Mouse (Mus musculus): ENCODE measurements around the gene Dctpp1.

Dctpp1 gene

DNA sequence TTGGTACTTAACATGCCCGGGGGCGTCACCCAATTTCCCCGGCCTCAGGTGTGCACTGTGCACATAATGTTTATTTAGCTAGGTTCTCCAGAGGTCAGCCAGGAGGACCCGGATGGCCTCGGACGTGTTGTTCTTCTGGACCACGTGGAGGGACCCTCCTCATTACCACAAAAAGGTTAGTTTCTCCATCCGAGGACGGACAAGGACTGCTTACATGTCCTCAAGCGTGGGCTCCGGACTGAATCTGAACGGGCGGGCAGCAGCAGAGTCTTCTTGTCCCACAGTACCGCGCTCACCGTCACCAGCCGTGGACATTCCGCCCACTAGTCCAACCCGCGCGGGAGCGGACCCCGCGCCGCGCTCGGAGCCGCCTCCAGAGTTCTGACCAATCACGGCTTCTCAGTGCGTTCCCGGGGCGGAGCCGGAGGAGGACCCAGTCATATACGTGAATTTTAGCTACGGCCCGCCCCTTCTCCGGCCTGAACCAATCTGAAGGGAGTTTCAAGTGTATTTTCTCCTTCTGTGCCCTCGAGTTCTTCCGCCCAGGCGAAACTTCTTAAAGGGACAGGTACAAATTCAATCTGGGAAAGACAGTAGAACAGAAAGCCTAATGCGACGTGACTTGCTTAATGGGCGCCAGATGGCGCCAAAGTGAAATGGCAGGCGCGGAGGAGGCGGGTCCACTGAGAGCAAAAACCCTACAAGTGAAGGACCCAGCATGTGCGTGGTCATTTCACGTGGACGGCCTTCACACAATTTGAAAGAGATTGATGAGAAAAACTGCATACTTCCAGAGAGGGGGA is at the start of gene Dctpp1:
Gene Dctpp1, minus strand, starts transcription at position 401 of the 803 bp plus-strand sequence.
- peak; percentile 99 for DNase-seq

DNA sequence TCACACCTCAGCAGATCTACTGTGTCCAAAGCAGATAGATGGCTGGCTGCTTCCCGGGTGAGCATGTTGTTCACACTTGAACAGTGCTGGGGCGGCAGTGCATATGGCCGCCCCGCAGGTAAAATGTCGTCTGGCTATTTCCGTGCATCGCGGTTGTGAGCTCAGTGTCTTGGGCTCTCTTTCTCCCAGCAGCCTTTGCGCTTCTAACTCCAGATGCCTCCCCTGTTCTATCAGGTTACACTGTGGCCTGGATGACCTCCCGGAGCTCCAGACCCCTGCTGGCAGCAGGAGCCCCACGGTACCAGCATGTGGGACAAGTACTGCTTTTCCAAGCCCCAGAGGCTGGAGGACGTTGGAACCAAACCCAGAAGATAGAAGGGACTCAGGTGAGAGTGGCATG is 49.4 kb upstream of the Dctpp1 start:
- DNase-seq: no peak

DNA sequence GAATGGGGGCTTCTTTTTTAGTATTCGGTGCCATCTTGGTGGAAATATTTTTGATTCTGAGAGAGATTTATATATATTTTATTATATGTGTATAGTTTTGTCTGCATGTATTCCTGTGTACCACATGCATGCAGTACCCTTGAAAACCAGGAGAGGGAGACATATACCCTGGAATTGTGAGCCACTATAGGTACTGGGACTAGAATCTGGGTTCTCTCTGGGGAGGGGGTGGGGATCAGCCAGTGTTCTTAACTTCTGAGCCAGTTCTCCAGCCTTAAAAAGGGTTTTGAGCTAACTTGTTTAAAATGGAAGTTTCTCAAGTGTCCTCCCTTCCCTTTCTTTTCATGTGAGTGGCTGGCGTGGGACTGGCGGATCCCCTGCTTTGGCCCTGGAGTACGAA is 48.4 kb upstream of the Dctpp1 start:
- peak; percentile 69 for DNase-seq

DNA sequence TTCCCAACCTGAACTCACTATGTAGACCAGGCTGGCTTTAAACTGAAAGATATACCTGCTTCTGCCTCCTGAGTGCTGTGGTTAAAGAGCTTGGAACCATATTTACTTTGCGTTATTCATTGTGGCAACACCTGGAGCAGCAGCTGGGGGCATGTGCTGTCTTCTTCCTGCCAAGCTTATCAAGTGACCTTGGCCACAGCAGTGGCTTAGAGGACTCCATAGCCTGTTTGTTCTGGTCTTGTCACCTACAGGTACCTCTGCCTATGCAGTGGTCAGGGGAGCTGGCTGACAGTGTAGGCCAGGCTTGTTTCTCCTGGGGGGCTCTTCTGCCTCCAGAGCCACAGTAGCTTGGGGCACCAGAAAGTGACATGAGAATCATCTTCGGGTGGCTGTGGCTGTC is 47.9 kb upstream of the Dctpp1 start:
- no peak for DNase-seq

DNA sequence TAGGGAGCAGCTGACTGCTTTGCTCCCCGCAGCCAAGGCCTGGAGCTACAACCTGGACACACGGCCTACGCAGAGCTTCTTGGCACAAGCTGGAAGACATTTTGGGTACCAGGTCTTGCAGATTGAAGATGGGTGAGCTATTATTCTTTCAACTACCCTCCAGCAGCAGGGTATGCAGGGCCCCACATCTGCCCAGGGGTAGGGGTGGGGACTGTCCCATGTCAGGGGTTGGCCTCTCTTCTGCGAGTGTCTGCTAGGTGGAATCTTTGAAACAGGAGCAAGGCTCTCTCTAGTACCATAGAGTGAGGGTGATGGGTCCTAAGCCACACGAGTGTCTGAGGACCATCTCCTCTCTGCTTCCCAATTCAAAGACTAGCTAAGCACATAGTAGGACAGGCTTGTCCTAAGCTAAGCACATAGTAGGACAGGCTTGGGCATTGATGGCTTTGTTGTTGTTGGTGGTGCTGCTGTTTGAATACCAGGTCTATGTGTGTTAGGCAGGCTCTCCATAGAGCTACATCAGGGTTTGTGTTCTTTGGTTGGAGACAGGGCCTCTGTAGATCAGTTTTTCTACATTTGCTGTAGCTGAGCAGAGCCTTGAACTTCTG is 37.2 kb upstream of the Dctpp1 start:
- no peak for DNase-seq

DNA sequence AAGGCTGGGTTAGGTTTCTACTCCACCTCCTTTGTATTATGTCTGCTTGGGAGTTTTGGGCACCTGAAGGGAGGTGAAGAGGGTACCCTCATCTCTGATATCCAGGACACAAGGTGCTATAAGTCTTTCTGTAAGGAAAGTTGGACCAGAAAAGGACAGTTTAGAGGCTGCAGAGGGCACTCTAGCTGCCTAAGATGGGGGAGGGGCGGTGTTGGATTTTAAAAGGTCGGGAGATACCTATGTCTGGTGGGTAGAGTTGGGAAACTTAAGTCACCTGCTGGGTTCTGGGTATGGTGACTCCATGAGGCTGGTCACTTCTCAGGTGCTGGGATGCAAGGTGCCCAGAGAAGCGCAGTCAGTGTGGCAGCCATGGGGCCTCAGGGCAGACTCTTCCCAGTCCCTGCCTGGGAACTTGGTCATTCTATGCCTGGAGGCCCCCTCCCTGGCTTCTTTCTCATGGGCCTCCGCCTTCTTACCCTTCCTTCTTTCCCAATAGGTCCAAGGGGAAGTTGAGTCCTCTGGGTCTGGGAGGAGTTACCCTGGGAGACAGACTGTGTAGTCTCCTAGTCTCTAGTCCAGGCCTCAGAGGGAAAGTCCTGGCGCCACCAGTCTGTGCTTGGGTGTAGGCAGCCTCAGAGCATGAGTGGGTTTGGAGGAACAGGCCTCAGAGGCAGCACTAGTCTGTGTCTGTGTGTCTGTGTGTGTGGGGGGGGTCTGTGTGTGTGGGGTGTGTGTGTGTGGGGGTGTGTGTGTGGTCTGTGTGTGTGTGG is 36.5 kb upstream of the Dctpp1 start:
- DNase-seq: no peak

DNA sequence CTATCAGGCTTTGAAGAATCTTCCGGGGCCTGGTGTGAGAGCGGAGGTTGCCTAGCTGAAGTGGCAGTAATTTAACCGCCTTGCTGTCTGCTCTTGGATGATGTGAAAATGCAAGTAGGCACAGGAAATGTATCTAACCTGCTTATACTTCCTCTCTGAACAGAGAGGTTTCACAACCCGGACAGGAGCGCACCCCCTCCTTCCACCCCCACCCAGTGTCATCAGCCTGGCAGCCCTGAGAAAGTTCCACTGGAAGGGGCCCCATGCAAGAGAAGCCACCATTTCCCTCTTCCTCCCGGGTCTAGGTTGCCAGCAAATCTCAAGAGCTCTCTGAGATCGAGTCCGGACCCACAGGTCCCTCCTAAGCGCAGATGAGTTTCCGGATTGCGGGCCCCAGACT is 35.6 kb upstream of the Dctpp1 start, which contains the start of gene Itgal:
Gene Itgal, plus strand, starts transcription at position 163 of the 400 bp plus-strand sequence.
- DNase-seq: no peak

DNA sequence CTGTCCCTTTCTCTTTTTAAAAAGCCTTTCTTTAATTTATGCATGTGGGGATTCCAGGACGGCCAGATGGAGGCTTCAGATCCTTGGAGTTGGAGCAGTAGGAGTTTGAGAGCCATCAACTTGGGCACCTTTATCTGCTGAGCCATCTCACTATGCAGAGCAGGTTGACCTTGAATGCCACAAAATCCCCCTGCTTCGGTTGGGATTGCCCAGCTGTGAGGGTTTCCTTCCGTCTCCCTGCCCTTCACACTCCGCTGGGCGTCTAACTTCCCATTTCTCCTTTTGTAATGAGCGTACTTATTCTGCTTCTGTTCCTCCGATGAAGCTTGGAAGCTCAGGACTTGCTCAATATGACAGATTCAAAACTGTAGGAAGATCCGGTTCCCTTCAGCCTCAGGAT is 29.6 kb upstream of the Dctpp1 start:
- DNase-seq: no peak

DNA sequence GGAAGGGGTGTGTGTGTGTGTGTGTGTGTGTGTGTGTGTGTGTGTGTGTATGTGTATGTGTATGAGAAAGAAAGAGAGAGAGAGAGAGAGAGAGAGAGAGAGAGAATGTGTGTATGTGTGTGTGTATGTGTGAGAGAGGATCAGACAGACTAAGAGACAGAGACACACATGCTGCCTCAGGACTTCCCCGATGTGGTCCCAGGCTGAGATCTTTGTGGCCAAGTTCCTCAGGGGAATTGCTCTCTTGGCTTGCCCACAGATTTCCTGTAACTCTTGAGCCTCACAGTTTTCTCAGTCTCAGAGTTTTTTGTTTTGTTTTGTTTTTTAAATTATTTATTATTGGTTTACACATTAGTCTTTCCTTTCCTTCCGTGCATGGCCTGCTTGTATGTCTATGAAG is 28.8 kb upstream of the Dctpp1 start:
- no peak for DNase-seq

DNA sequence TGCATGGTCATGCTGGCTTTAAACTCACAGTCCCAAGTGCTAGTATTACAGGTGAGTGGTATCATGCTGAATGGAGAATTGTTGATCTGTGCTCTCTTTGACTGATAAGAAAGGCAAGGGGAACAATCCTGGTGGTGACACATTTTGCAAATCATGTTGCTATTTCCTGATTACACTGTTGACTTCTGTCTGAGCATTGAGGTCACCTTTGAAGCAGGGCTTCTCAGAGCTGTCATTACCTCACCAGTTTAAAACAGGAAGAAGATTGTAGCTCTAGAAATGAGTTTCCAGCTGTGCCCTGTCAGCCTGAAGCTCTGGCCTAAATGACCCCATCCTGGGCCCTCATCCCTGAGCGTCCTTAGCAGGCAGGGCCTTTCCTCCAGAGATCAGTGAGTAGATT is 27.4 kb upstream of the Dctpp1 start:
- no peak for DNase-seq

DNA sequence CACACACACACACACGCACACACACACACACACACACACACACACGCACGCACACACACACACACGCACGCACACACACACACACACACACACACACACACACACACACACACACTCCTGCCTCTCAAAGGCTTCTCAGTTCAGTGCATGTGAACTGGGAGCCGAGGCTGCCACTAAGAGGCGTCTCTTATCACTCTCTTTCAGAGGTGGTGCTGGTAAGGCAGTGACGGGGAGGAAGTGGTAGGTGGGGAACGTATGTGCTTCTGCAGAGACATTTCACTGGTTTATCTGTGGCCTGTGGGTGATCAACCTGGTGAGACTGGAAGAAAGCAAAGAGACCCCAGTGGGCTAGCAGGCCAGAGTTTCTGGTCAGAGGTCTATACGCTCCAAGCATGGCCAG is 24.6 kb upstream of the Dctpp1 start:
- DNase-seq: no peak

DNA sequence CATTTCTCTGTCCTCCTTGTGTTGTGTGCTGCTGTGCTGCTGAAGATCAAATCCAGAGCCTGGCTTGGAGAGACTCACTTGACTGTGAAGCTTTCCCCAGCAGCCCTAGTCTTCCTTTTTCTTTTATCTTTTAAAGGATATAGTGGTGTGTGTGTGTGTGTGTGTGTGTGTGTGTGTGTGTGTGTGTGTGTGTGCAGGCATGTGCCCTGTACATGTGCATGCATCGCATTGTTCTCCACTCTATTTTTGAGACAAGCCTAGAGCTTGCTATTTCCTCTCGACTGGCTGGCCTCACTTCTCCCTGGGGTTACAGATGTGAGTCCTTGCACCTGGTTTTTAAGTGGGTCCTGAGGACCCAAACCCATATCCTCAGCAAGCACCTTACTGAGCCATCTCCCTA is 21.7 kb upstream of the Dctpp1 start:
- no peak for DNase-seq

DNA sequence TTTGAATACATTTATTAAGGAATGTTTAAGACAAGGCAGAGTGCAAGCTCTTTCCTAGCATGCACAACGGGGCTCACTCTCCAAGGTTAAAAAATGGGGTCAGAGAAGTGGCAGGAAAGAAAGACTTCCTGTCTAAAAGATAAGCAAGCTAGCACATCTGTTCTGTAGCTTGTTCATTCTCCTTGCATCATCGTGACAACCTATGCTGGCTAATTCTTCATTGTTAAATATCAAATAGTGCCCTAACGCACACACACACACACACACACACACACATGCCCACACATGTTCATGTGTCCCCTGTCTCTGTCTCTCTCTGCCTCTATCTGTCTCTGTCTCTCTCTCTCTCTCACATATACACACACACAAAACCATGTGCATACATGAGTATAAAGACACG is 20.6 kb upstream of the Dctpp1 start:
- no peak for DNase-seq

DNA sequence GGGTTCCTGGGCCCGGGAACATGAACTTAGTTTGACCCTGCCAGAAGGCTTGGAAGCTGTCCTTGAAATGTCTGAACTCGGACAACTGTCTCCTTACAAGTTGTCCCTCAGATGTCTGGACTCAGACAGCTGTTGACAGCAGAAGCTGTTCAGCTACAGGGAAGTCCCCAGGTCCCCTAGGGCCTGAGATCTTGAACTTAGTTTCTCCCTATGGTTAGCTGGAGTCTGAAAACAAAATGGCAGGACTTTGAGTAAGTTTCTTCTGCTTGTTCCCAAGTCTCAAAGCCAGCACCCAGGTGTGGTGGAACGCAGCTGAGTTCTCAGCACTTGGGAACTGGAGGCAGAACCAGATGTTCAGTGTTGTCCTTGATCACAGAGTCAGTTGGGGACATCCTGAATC is 19.6 kb upstream of the Dctpp1 start:
- no peak for DNase-seq

DNA sequence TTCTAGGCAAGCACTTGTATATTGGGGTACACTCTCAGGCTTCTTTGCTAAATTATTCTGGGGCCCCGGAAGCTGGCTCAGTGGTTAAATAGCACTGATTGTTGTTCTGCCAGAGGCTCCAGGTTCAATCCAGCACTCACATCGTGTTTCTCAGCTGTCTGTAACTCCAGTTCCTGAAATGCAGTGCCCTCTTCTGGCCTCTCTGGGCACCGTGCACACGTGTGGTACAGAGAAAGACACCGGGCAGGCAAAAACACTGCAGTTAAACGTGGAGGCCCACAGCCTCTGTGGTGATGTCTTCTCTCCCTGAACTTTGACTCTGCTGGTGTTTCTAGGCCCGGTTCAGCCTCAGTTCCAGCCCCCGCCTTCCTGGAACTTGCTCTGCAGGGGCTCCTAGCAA is 17.8 kb upstream of the Dctpp1 start:
- peak; percentile 20 for DNase-seq

DNA sequence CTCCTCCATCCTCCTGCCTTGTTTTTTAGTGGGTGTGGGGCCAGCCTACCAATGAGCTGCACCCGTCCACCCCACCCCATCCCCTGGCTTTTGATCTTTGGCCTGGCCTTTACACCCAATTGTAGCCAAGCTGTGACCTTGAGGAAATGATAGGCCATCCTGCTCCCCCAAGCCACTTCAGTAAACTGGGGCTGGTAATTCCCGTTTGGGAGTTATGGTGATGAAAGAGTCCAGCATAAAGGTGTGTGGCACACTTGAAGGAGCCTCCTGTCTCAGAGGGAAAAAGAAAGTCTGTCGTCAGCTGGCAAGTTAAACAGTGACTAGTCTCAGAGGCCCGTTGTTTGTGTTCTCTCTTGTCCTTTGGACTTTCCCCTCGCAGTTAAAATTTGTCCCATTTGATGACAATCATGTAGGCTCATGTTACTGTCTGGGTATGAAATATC is 16.0 kb upstream of the Dctpp1 start:
- no peak for DNase-seq

DNA sequence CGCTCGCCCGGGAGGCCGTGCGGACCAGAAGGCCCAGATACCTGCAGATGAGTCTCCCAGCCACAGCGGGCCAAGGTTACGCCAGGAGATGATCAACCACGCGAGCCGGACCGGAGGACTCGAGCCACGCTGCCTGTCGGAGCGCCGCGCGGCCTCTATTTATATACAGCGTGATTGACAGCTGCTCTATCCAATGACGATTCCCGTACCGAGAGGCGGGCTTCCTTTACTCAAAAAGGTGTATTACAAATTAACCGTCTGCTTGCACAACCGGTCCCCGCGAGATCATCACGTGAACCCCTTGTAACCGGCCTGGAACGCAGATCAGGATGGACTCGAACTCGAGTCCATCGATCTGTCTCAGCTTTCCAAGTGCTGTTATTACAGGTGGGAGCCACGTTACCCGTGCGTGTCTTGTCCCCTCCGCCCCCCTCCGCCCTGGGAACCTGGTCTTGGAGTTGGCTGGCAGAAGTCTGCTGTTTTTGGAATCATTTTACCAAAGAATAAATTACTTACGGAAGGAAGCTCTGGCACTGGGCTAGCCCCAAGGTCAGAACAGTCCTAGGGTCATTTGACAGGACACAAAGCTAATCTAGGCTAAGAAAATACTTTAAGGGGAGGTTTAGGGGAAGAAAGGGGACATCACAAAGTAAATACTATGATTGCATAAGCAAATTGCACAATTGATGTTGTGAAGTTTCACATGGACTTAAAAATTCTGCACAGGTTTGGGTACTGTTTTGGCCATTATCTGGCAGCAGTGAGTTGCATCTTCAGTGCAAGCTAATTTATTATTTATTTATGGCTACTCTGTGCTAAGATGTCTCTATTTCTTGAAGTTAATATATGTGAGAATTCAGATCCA is 13.6 kb upstream of the Dctpp1 start, which contains the start of gene Sephs2:
Gene Sephs2, minus strand, starts transcription at position 131 of the 865 bp plus-strand sequence.
- peak; percentile 96 for DNase-seq

DNA sequence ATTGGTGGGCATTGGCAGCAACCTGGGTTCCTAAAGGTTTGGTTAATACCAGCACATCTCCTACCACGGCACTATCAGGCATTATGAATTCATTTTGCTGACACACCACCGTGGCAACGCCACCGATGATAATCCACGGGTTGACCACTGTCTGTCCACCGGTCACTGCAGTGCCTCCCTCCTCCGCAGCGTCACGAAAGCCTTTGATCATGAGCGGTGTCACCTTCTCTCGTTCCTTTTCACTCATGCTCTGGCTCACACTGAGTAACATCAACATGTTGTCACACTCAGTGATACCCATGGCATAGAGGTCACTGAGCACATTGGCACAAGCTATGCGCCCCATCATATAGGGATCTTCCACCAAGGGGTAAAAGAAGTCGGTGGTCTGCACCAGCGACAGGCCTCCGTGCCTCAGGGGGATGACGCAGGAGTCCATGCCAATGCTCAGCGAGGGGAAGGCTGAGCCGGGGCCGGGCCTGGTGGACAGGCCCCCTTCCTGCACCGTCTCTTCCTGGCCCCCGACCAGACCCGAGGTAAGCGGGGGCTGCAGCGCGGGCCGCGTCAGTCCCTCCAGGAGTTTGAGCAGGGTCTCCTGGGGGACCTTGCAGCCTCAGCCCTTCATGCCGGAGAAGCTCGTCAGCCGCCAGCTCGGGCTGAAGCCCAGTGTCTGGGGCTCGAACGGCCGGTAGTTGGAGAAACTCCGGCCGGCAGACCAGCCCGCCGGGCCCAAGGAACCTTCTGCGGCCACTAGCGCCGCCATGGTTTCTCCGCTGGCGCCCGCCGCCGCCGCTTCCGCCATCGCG is 12.8 kb upstream of the Dctpp1 start:
- DNase-seq: no peak

DNA sequence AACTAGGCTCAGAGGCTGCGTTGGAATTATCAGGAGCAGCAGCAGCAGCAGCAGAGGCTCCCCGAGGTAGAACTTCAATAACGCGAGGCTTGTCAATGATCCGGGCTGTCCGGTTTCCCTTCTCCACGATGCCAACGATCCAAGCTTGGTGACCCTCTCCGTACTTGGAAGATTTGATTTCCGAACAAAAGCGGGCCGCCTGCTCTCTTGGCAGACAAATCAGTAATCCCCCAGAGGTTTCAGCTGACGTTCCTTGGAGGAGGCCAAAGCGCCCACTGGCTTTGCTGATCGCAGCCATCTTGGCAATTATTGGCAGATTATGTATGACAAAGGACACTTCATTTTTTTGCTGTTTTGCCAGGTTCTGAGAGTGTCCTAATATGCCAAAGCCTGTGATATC is 12.1 kb upstream of the Dctpp1 start:
- no peak for DNase-seq

DNA sequence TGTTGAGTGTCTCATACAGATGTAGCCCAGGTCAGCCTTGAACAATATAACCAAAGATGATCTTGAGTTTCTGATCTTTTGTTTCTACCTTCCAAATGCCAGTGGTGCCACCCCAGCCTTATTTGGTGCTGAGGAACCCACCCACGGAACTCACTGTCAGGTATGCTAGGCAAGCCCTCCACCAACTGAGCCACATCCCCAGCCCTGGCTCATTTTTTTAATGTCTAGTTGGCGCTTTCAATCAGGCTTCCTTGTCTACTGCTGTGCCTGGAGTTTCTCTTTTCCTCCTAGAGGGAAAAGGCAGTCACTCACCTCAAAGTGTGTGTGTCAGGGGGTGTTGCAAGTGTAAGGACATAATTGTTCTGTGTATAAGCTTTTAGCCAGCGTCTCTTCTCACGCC is 10.6 kb upstream of the Dctpp1 start:
- DNase-seq: no peak

DNA sequence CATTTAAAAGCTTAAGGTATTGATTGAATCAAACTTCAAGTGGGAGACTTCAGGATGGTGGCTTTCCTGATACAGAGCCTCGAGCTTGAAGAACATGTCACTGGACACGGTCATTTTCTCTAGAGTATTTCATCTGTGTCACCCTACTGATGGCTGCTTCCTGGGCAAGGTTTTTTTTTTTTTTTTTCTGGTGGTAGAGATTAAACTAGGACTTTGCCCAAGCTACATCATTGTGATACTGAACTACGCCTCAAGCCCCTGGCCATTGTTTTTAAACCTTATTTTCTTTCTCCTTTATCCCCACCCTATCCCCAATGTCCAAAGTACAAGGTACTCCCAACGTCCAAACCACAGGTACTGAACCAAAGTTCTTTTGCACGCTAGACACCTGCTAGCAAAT is 10.2 kb upstream of the Dctpp1 start:
- DNase-seq: no peak

DNA sequence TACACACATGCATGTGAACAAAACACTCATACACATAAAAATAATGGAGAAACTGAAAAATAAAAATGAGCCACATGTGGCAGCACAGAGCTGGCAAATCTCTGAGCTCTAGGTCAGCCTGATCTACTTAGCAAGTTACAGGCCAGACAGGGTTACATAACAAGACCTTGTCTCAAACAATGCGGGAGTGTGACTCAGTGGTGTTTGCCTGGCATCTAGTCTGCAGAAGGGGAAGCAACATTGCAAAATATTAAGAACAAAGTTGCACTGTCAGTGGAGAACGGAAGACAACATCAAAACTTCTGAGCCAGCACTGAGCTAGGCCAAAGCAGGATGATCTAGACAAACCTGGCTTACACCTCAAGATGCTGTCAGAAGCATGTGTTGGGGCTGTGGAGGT is 9.7 kb upstream of the Dctpp1 start:
- DNase-seq: no peak
